Mouse (Mus musculus) CD4-positive naive resting alpha-beta T cell, adult 76 days (primary cell): ENCODE measurements around the gene Krtap19-1. TPM values are rescaled to one million over a fixed set of nuclear protein-coding genes. Genes with fewer than 3 reads are reported as not detected.

Experiments used
- total RNA-seq: library from RNA; stranded (reverse); gene quantifications from one replicate; pipeline ENCODE4 v1.2.4, GENCODE M21; 2023

Gene Krtap19-1
- not detected for total RNA-seq

GRCm38 (mm10) chr16:88869311-88869710 is at the start of gene Krtap19-1:
Gene Krtap19-1 (minus strand): TSS chr16:88869411.

GRCm38 (mm10) chr16:88896357-88896756 is 27.1 kb upstream of the Krtap19-1 start, which contains the start of gene Krtap19-5:
Gene Krtap19-5 (minus strand): TSS chr16:88896457.

GRCm38 (mm10) chr16:88884989-88885388 is 15.8 kb upstream of the Krtap19-1 start, which contains the start of gene Krtap19-4:
Gene Krtap19-4 (minus strand): TSS chr16:88885089.

GRCm38 (mm10) chr16:88877938-88878337 is 8.7 kb upstream of the Krtap19-1 start, which contains the start of gene Krtap19-3:
Gene Krtap19-3 (minus strand): TSS chr16:88878038.

GRCm38 (mm10) chr16:88874169-88874568 is 5.0 kb upstream of the Krtap19-1 start, which contains the start of gene Krtap19-2:
Gene Krtap19-2 (minus strand): TSS chr16:88874269.

GRCm38 (mm10) chr16:88826095-88826652 is 43.0 kb downstream of the Krtap19-1 start, which contains the start of gene Krtap14:
Gene Krtap14 (minus strand): TSS chr16:88826145.

GRCm38 (mm10) chr16:88820066-88820465 is 49.1 kb downstream of the Krtap19-1 start, which contains the start of gene Krtap15:
Gene Krtap15 (plus strand): TSS chr16:88820215.

Other genes starting within 250 kb of the Krtap19-1 start
- not detected for gene 2310079G19Rik, start 241.7 kb downstream of the Krtap19-1 start, total RNA-seq
- gene Krtap26-1, start 221.6 kb downstream of the Krtap19-1 start, total RNA-seq: not detected
- gene Krtap27-1, start 197.7 kb downstream of the Krtap19-1 start, total RNA-seq: not detected
- gene 2310061N02Rik, start 161.4 kb downstream of the Krtap19-1 start, total RNA-seq: not detected
- not detected for gene Krtap13-1, start 140.5 kb downstream of the Krtap19-1 start, total RNA-seq
- not detected for gene Krtap13, start 117.8 kb downstream of the Krtap19-1 start, total RNA-seq
- gene 2310034C09Rik, start 110.6 kb downstream of the Krtap19-1 start, total RNA-seq: not detected
- not detected for gene 2310057N15Rik, start 95.2 kb downstream of the Krtap19-1 start, total RNA-seq
- not detected for gene Gm5965, start 91.5 kb downstream of the Krtap19-1 start, total RNA-seq
- gene Gm20741, start 57.2 kb downstream of the Krtap19-1 start, total RNA-seq: not detected
- gene Krtap15, start 49.2 kb downstream of the Krtap19-1 start, total RNA-seq: not detected
- not detected for gene Krtap14, start 43.3 kb downstream of the Krtap19-1 start, total RNA-seq
- gene Krtap19-2, start 4.9 kb upstream of the Krtap19-1 start, total RNA-seq: not detected
- not detected for gene Krtap19-3, start 8.6 kb upstream of the Krtap19-1 start, total RNA-seq
- gene Krtap19-4, start 15.7 kb upstream of the Krtap19-1 start, total RNA-seq: not detected
- gene Krtap19-5, start 27.0 kb upstream of the Krtap19-1 start, total RNA-seq: not detected
- gene Krtap19-9b, start 62.9 kb upstream of the Krtap19-1 start, total RNA-seq: not detected
- not detected for gene Krtap16-3, start 93.5 kb upstream of the Krtap19-1 start, total RNA-seq
- not detected for gene Krtap22-2, start 141.3 kb upstream of the Krtap19-1 start, total RNA-seq
- gene Gm10229, start 145.9 kb upstream of the Krtap19-1 start, total RNA-seq: not detected
- not detected for gene Krtap6-1, start 162.3 kb upstream of the Krtap19-1 start, total RNA-seq
- gene Gm10228, start 172.1 kb upstream of the Krtap19-1 start, total RNA-seq: not detected
- gene Krtap6-5, start 178.5 kb upstream of the Krtap19-1 start, total RNA-seq: not detected
- not detected for gene 1110025L11Rik, start 194.6 kb upstream of the Krtap19-1 start, total RNA-seq
- gene Krtap6-3, start 214.6 kb upstream of the Krtap19-1 start, total RNA-seq: not detected